Mouse (Mus musculus) heart, embryonic 12.5 days (tissue): Measurements from ENCODE around the gene Izumo4. TPM values are rescaled to one million over a fixed set of nuclear protein-coding genes. Genes with fewer than 3 reads are reported as not detected.
A peak's percentile ranks its signal among the peaks of the same experiment; 100 is the strongest.

Experiments
- ATAC-seq: fragments of 200-750 bp; cut with Nextera tagmentation; 2 replicates; pipeline ENCODE4 v1.8.0; 2017; ENCODE audit warnings: moderate TSS enrichment, moderate library complexity; ENCODE audit not compliant: insufficient number of reproducible peaks, low FRiP score
- H3K27ac ChIP-seq: fragments of 300-500 bp; sonication (generic); 2 replicates; pipeline ENCODE4 v1.5.1; 2016; ENCODE audit warnings: mild to moderate bottlenecking, moderate library complexity; ENCODE audit not compliant: poor library complexity, severe bottlenecking
- H3K27me3 ChIP-seq: fragments of 300-500 bp; sonication (generic); replicated peaks from 2 replicates; pipeline ENCODE4 v1.6.1; 2016; ENCODE audit warnings: mild to moderate bottlenecking, moderate library complexity
- H3K36me3 ChIP-seq: fragments of 300-500 bp; sonication (generic); 2 replicates; pipeline ENCODE4 v1.6.1; 2016; ENCODE audit warnings: mild to moderate bottlenecking, moderate library complexity
- H3K4me1 ChIP-seq: fragments of 300-500 bp; sonication (generic); replicated peaks from 2 replicates; pipeline ENCODE4 v1.6.1; 2016; ENCODE audit warnings: mild to moderate bottlenecking
- H3K4me2 ChIP-seq: fragments of 300-500 bp; sonication (generic); 2 replicates; pipeline ENCODE4 v1.6.1; 2016; ENCODE audit warnings: mild to moderate bottlenecking, moderate library complexity
- H3K4me3 ChIP-seq: fragments of 300-500 bp; sonication (generic); 2 replicates; pipeline ENCODE4 v1.5.1; 2016; ENCODE audit warnings: mild to moderate bottlenecking
- H3K9ac ChIP-seq: fragments of 300-500 bp; sonication (generic); 2 replicates; pipeline ENCODE4 v1.6.1; 2016; ENCODE audit warnings: mild to moderate bottlenecking, moderate library complexity
- H3K9me3 ChIP-seq: fragments of 300-500 bp; sonication (generic); replicated peaks from 2 replicates; pipeline ENCODE4 v1.6.1; 2016; ENCODE audit warnings: mild to moderate bottlenecking, moderate library complexity
- WGBS: fragments of 180-500 bp; shearing (Covaris S2); methylation state at CpG from one replicate; pipeline ENCODE4 v1.1.7; 2016; 5-methylcytosine and 5-hydroxymethylcytosine counted together
- polyA plus RNA-seq: library from polyadenylated mRNA; unstranded; fragments of >200 nt; fragmentation: Nextera tagmentation; extraction: Ambion mirVana; gene quantifications from 2 replicates; pipeline ENCODE4 v1.2.1, GENCODE M21; 2016

Gene Izumo4
- 13.2 and 18.4 TPM in 2 replicates for polyA plus RNA-seq

DNA sequence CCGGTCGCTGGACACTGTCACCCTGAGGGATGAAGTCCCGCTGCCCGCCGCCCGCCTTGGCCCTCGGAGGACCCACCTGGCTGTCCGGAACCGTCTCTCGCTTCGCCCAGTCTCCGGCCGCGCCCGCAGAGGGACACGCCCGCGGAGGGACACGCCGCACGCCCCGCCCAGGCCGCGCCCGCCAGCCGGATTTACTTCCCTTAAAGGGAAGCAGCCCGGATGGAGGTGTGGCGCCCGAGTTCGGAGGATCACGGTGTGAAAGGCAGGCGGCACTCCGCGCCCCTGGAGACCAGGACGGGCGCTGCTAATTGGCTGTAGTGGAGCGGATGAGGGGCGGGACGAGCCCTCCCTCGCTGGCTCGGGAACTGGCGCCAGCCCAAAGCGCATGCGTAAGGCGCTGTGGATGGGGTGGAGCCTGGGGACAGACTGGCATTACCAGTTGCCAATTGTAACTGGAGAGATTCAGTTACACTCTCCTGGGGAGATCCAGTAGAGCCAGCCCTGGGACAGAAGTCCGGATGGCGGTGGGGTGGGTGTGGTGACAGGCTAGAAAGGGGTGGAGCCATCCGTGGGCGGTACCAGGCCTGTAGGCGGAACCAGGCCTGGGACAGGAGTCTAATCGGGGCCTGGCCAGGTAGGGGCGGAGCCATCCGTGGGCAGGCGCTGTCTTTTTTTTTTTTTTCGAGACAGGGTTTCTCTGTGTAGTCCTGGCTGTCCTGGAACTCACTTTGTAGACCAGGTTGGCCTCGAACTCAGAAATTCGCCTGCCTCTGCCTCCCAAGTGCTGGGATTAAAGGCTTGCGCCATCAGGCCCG, at the start of gene Izumo4, which contains the start of gene Mob3a:
Gene Izumo4 (plus strand): TSS at position 464 of the 815 bp plus-strand sequence.
Gene Mob3a (minus strand): TSS at position 257 of the 815 bp plus-strand sequence.
- WGBS = under 1% methylated on average over 57 of the region's 59 CpGs
- Histone ChIP-seq H3K9ac (peak within 1 kb of the TSS; percentile 76), H3K4me2 (peak within 1 kb of the TSS; percentile 92), H3K4me1 (peaks cover 66% of the 10 kb centered on the region), H3K9me3 (no peaks in the 10 kb centered on the region), H3K4me3 (peak within 1 kb of the TSS; percentile 62), H3K36me3 (peaks cover 21% of the 10 kb centered on the region), H3K27ac (peak within 1 kb of the TSS; percentile 69), H3K27me3 (no peaks in the 10 kb centered on the region)
- ATAC-seq = peak; percentile 93

DNA sequence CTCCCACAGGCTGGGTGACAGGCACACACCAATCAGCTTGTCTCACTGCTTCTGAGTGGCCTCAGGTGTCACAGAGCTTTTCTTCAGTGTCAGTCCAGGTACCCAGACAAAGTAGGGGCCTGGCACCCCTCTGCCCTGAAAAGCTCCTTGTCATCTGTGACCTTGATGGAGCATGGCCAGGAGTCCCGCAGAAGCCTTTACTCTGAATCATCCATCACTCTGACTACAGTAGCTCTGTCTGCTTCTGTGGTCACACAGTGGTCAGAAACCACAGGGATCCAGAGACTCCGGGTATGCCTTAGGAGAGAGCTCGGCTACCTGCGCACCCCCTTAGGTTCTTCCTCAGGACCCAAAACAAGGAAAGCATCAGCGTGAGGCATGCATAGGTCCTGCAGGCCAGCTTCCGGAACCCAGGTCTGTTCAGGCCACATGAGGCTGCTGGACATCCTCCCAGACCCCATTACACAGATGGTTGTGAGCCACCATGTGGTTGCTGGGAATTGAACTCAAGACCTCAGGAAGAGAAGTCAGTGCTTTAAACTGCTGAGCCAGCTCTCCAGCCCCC, 48.7 kb upstream of the Izumo4 start:
- Histone ChIP-seq H3K36me3 (peaks cover 20% of the 10 kb centered on the region), H3K9me3 (no peaks in the 10 kb centered on the region), H3K27me3 (no peaks in the 10 kb centered on the region), H3K4me1 (peaks cover 40% of the 10 kb centered on the region), H3K9ac (no peak overlapping the region), H3K27ac (no peak overlapping the region), H3K4me2 (no peak overlapping the region), H3K4me3 (no peak overlapping the region)
- 83% methylated on average over 6 of the region's 6 CpGs for WGBS
- no peak for ATAC-seq

DNA sequence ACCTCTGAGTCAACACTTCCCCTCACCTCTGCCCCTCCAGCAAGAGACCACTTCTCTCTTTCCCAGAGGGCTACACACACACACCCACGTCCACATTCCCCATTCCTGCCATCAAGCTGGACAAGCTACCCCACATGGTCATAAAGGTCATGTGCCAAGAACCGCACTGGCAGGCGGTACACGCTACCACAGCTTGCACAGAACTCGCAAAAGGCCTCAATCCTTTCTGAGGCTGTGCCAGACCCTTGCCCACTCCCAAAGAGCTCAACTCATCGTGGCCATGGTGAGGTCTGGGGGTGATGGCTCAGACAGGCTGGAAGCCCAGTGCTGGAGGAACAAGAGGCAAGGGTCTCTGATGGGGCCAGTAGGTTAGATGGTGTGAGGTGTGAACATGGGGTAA, 47.1 kb upstream of the Izumo4 start:
- no peak overlapping the region for H3K27ac ChIP-seq
- no peaks in the 10 kb centered on the region for H3K27me3 ChIP-seq
- peak overlapping the region; percentile 92; the same call in 1 of the 2 replicates for H3K4me3 ChIP-seq
- no peaks in the 10 kb centered on the region for H3K9me3 ChIP-seq
- peaks cover 13% of the 10 kb centered on the region for H3K36me3 ChIP-seq
- peaks cover 43% of the 10 kb centered on the region for H3K4me1 ChIP-seq
- H3K4me2 ChIP-seq = peak overlapping the region; percentile 95; the same call in 1 of the 2 replicates
- H3K9ac ChIP-seq = peak overlapping the region; percentile 99; the same call in 1 of the 2 replicates
- no peak for ATAC-seq
- 89% methylated on average over 6 of the region's 6 CpGs for WGBS

DNA sequence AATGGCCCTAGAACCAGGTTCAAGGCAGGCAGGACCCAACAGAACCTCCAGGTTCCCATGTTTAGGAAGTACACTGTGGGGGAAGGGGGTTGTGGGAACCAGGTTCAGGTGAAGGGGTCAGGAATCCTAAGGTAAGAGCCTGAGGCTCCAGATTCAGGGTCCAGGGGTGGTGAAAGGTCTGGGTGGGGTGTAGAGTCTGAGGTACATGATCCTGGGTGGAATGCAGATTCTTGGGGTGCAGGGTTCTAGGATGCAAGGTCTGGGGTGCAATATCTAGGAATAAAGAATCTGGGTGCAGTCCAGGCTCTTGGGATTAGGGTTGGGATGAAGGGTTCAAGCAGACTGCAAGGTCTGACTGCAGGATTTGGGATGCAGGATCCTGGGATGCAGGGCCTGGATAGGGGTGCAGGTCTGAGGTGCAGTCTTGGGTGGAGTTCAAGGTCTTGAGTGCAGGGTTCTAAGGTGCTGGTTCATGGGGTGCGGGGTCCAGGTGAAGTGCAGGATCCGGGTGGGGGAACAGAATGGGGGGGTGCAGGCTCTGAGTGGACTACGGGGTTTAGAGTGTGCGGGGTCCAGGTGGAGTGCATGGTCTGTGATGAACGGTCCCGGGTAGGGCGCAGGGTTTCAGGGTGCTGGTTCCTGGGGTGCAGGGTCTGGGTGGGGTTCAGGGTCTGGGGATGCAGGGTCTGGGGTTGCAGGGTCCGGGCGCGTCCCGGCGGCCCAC, 46.4 kb upstream of the Izumo4 start:
- H3K4me3 ChIP-seq = peak overlapping the region; percentile 92
- H3K4me1 ChIP-seq = peaks cover 39% of the 10 kb centered on the region
- no peaks in the 10 kb centered on the region for H3K27me3 ChIP-seq
- H3K4me2 ChIP-seq = peak overlapping the region; percentile 95
- 5% methylated on average over 12 of the region's 12 CpGs for WGBS
- no peaks in the 10 kb centered on the region for H3K9me3 ChIP-seq
- H3K36me3 ChIP-seq = peaks cover 9% of the 10 kb centered on the region
- peak overlapping the region; percentile 69 for H3K27ac ChIP-seq
- H3K9ac ChIP-seq = peak overlapping the region; percentile 99
- ATAC-seq = peak; percentile 29; the same call in 1 of the 2 replicates

DNA sequence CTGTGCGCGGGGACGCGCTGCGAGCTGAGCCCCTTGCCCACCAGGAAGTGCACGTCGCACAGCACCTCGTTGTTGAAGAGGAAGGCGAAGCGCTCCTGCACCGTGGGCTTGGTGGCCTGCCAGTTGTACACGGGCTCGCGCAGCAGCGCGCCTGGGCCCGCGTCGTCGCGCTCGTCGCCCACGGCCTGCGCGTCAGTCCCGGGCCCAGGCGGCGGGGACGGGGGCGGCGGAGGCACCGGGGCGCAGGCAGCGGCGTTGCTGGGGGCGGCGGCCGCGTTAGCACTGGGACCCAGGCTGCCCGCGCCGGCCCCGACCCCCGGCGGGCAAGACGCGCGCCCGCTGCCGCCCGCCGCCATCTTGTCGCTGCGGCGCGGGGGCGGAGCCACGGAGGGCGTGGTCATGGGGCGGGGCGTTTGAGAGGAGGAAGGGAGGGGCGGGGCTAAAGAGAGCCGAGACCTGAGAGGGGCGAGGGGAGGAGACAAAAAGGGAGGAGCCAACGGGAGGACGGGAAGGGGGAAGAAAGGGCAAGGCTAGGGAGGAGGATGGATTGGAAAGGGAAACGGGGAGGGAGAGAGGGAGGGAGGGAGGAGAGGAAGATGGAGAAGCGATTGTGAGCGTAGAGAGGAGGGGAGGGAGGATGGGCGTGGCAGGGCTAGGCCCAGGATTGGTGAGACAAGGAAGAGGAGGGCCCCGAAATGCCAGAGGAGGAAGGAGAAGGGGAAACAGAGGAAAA, 45.7 kb upstream of the Izumo4 start:
- Histone ChIP-seq H3K27me3 (no peaks in the 10 kb centered on the region), H3K9me3 (no peaks in the 10 kb centered on the region), H3K36me3 (peaks cover 5% of the 10 kb centered on the region), H3K4me1 (peaks cover 41% of the 10 kb centered on the region), H3K4me2 (peak overlapping the region; percentile 95), H3K27ac (peak overlapping the region; percentile 87), H3K9ac (peak overlapping the region; percentile 99), H3K4me3 (peak overlapping the region; percentile 92)
- ATAC-seq = peak; percentile 86
- WGBS = 2% methylated on average over 72 of the region's 72 CpGs

DNA sequence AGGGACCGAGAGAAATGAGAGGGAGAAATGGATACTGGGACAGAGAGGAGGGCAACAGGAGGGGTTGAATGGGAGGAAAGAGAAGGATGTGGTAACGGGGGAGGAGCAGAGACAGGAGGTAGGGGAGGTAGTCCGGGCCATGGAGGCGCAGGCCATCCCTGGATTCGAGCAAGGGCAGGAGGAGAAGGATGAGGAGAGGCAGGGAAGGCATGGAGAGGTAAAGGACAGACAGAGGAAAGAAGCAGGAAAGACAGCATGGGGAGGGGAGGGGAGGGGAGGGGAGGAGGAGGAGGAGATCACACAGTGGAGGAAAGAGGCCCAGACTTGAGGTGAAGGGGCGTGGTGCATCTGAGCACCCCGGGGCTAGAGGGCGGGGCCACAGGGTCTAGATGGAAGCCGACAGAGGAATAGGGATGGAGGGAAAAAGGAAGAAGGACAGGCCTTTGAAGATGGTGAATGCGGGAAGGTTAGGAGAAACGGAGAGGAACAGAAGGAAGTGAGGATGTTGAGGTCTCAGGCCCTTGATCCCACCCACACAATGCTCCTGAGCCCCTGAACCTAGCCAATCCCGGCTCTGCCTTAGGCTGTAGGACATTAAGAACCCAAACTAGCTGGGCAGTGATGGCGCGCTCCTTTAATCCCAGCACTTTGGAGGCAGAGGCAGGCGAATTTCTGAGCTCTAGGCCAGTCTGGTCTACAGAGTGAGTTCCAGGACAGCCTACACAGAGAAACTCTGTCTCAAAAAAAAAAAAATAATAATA, 44.9 kb upstream of the Izumo4 start, which contains the start of gene Btbd2:
Gene Btbd2 (minus strand): TSS at position 209 of the 761 bp plus-strand sequence.
- Histone ChIP-seq H3K4me1 (peaks cover 42% of the 10 kb centered on the region), H3K27ac (peak within 1 kb of the TSS; percentile 87), H3K9ac (peak within 1 kb of the TSS; percentile 99), H3K4me2 (peak within 1 kb of the TSS; percentile 95), H3K27me3 (no peaks in the 10 kb centered on the region), H3K9me3 (no peaks in the 10 kb centered on the region), H3K4me3 (peak within 1 kb of the TSS; percentile 92), H3K36me3 (peaks cover 3% of the 10 kb centered on the region)
- 26% methylated on average over 14 of the region's 15 CpGs for WGBS
- 0 out of 2 replicates have a peak, but pooled peaks have one; percentile 6 for ATAC-seq

DNA sequence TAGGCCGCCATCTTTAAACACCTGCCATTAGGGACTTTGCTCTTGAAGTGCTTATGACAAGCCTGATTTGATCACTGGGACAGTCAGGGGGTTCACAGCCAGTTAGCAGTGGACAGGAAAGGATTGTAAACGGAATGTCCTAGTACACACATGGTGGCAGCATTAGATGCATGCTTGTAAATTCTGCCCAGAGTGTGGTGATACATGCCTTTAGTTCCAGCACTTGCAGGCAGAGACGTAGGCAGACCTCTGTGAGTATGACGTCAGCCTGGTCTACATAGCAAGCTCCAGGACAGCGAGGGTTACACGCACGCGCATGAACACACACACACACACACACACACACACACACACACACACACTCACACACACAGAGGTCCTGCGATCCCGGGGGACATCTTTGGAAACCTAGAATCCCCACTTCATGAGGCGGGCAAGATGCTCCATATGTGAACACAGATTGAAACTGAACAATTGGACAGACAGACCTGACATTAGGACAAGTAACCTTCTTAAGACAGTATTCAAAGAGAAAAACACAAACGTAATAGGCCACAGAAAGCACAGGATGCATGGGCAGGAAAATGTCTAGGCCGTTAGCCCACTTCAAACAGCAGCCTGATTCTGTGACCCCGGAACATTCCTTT, 43.7 kb upstream of the Izumo4 start:
- Histone ChIP-seq H3K4me1 (peaks cover 40% of the 10 kb centered on the region), H3K4me2 (no peak overlapping the region), H3K4me3 (no peak overlapping the region), H3K27ac (no peak overlapping the region), H3K36me3 (no peaks in the 10 kb centered on the region), H3K27me3 (no peaks in the 10 kb centered on the region), H3K9ac (no peak overlapping the region), H3K9me3 (no peaks in the 10 kb centered on the region)
- no peak for ATAC-seq
- WGBS = 81% methylated on average over 14 of the region's 14 CpGs

DNA sequence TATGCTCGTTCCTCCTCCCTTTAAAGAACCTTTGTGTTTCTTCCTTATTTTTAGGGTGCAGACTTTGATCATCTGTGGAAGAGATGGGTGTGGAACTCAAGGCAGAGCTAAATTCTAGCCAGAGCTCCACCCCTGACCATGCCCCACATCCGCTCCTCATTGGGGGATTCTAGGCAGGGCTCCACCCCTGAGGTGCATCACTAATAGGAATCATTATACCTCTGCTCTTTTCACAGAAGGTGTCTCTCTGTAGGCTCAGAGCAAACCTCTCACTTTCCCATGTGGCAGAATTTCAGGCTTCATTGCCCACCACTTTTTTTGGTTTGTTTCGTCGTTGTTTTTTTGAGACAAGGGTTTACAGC, 43.2 kb upstream of the Izumo4 start:
- 63% methylated on average over 4 of the region's 4 CpGs for WGBS
- H3K4me3 ChIP-seq = no peak overlapping the region
- H3K4me2 ChIP-seq = 0 out of 2 replicates have a peak overlapping the region, but pooled peaks have one; percentile 40
- no peaks in the 10 kb centered on the region for H3K27me3 ChIP-seq
- peaks cover 40% of the 10 kb centered on the region for H3K4me1 ChIP-seq
- no peak overlapping the region for H3K27ac ChIP-seq
- H3K9me3 ChIP-seq = no peaks in the 10 kb centered on the region
- no peak for ATAC-seq
- H3K9ac ChIP-seq = no peak overlapping the region
- H3K36me3 ChIP-seq = no peaks in the 10 kb centered on the region

DNA sequence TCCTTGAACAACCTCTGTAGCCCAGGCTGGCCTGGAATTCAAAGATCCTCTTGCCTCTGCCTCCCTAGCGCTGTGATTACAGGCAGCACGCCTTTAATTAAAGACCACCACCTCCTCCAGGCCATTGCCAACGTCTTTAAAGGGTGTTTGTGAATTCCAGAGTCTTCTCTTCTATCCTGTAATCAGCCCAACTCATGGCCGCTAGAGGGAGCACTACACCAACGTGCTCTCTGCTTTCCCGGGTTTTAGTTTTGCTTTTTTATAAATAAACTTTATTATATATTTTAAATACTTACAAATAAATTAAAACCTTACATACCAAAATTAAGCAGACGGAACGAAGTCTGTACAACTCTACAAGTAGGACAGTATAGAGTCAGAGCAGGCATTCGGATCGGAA, 42.8 kb upstream of the Izumo4 start:
- Histone ChIP-seq H3K4me1 (peaks cover 42% of the 10 kb centered on the region), H3K9ac (no peak overlapping the region), H3K9me3 (no peaks in the 10 kb centered on the region), H3K27me3 (no peaks in the 10 kb centered on the region), H3K4me3 (peak overlapping the region; percentile 7; the same call in 1 of the 2 replicates), H3K4me2 (peak overlapping the region; percentile 40), H3K36me3 (no peaks in the 10 kb centered on the region), H3K27ac (no peak overlapping the region)
- WGBS = 15% methylated on average over 10 of the region's 10 CpGs
- ATAC-seq = no peak
